Mouse (Mus musculus): Measurements from ENCODE around the gene Slc16a5. TPM values are rescaled to one million over a fixed set of nuclear protein-coding genes. Genes with fewer than 3 reads are reported as not detected.
"Not testable (repeated sequence)": the region's sequence is repeated elsewhere in the genome, so short reads cannot be mapped to it uniquely, and the experiment has no call there.

Slc16a5 gene
- polyA plus RNA-seq, 1 experiment: not detected

DNA sequence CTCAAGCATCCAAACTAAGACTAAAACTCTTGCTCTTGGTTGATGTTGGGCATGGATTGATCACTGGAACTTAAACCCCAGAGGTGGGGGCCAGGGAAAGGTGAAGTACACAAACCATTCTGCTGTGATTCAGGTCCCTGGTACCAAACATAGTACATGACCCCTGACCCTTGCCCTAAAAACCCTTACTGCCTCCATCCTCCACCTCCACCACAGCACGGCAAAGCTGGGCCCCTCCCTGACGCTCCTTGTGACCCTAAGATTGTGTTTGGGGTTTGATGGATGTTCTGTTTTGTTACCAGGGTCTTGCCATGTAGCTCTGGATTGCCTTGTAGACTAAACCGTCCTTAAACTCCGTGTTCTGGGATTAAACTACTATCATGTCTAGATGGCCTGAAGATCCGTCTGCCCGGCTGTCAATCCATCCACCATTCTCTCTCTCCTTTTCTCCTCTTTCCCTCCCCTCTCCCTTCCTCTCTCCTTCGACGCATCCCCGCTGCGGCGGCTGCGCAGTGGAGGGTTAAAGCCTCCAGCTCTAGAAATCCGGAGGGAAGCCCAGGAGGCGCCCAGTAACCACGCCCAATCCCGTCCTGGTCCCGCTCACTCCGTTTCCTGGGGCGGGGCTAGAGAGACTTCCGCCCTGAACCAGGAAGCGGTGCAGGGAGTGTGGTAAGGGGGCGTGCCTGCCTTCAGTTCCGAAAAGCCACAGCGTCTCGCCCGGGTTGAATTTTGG, 12.9 kb downstream of the Slc16a5 start, which contains the start of gene Armc7:
TSS of gene Armc7 (plus strand) at position 643 of the 733 bp plus-strand sequence.
- peak within 1 kb of the TSS; percentile 78 for H3K27ac ChIP-seq (ENCODE audit: insufficient read depth, low read length)
- H3K4me1 ChIP-seq (ENCODE audit: control insufficient read depth, insufficient read depth, low read length): peaks cover 9% of the 10 kb centered on the region
- TF ChIP-seq CTCF (IDR thresholded peaks at IDR 0.05; ENCODE audit: extremely low read depth, insufficient read depth, low read length): no peak
- TF ChIP-seq POLR2A (IDR thresholded peaks at IDR 0.05; ENCODE audit: extremely low read depth, insufficient read depth, low read length): peak; percentile 84
- peak within 1 kb of the TSS; percentile 54 for H3K4me3 ChIP-seq (ENCODE audit: insufficient read depth, low read length)

GRCm38 (mm10) chr11:115475758-115476237, 13.5 kb downstream of the Slc16a5 start:
- Histone ChIP-seq H3K27ac (ENCODE audit: insufficient read depth, low read length) (no peak overlapping the region), H3K4me3 (ENCODE audit: insufficient read depth, low read length) (peak overlapping the region; percentile 54), H3K4me1 (ENCODE audit: control insufficient read depth, insufficient read depth, low read length) (peaks cover 9% of the 10 kb centered on the region)
- no peak for TF ChIP-seq CTCF (IDR thresholded peaks at IDR 0.05; ENCODE audit: extremely low read depth, insufficient read depth, low read length)
- TF ChIP-seq POLR2A (IDR thresholded peaks at IDR 0.05; ENCODE audit: extremely low read depth, insufficient read depth, low read length): no peak

GRCm38 (mm10) chr11:115476630-115477029, 14.4 kb downstream of the Slc16a5 start:
- H3K4me1 ChIP-seq (ENCODE audit: control insufficient read depth, insufficient read depth, low read length): peaks cover 12% of the 10 kb centered on the region
- H3K4me3 ChIP-seq (ENCODE audit: insufficient read depth, low read length): peak overlapping the region; percentile 54; the same call in 1 of the 2 replicates
- not testable (repeated sequence) for H3K27ac ChIP-seq (ENCODE audit: insufficient read depth, low read length)

- not testable (repeated sequence) for H3K27ac ChIP-seq (ENCODE audit: insufficient read depth, low read length); H3K4me3 ChIP-seq (ENCODE audit: insufficient read depth, low read length)
- peaks cover 12% of the 10 kb centered on the region for H3K4me1 ChIP-seq (ENCODE audit: control insufficient read depth, insufficient read depth, low read length)
These were observed 15.1 kb downstream of the Slc16a5 start for GRCm38 (mm10) chr11:115477388-115477787.

GRCm38 (mm10) chr11:115478296-115478938, 16.1 kb downstream of the Slc16a5 start:
- peaks cover 11% of the 10 kb centered on the region for H3K4me1 ChIP-seq (ENCODE audit: control insufficient read depth, insufficient read depth, low read length)
- TF ChIP-seq CTCF (IDR thresholded peaks at IDR 0.05; ENCODE audit: extremely low read depth, insufficient read depth, low read length) (no peak), POLR2A (IDR thresholded peaks at IDR 0.05; ENCODE audit: extremely low read depth, insufficient read depth, low read length) (no peak)
- no peak overlapping the region for H3K4me3 ChIP-seq (ENCODE audit: insufficient read depth, low read length)
- no peak overlapping the region for H3K27ac ChIP-seq (ENCODE audit: insufficient read depth, low read length)

- Histone ChIP-seq H3K4me3 (ENCODE audit: insufficient read depth, low read length) (no peak overlapping the region), H3K27ac (ENCODE audit: insufficient read depth, low read length) (peak overlapping the region; percentile 91; the same call in 1 of the 2 replicates), H3K4me1 (ENCODE audit: control insufficient read depth, insufficient read depth, low read length) (peaks cover 7% of the 10 kb centered on the region)
- TF ChIP-seq CTCF (IDR thresholded peaks at IDR 0.05; ENCODE audit: extremely low read depth, insufficient read depth, low read length) (no peak), POLR2A (IDR thresholded peaks at IDR 0.05; ENCODE audit: extremely low read depth, insufficient read depth, low read length) (no peak)
These were observed 19.4 kb downstream of the Slc16a5 start for GRCm38 (mm10) chr11:115481553-115482259.

DNA sequence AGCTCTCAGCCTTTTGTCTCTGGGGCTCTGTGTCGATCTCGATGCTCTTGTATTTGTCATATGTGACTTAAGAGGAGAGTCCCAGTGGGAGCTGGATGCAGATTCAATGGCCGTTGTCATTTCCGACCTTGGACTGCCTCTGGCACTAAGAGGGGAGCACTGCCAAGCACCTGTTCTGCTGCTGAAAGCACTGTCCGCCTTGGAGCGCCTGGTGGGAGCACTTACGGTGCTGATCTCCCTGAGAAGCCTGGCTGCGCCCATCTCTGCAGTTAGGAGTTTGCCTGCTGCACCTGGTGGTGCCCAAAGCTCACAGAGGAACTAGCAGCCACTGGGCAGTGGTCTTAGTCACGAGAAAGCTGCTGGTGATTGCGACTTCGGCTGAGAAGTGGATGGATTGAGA, 21.0 kb downstream of the Slc16a5 start:
- H3K4me3 ChIP-seq (ENCODE audit: insufficient read depth, low read length): no peak overlapping the region
- peaks cover 7% of the 10 kb centered on the region for H3K4me1 ChIP-seq (ENCODE audit: control insufficient read depth, insufficient read depth, low read length)
- TF ChIP-seq POLR2A (IDR thresholded peaks at IDR 0.05; ENCODE audit: extremely low read depth, insufficient read depth, low read length) (no peak), CTCF (IDR thresholded peaks at IDR 0.05; ENCODE audit: extremely low read depth, insufficient read depth, low read length) (no peak)
- no peak overlapping the region for H3K27ac ChIP-seq (ENCODE audit: insufficient read depth, low read length)

DNA sequence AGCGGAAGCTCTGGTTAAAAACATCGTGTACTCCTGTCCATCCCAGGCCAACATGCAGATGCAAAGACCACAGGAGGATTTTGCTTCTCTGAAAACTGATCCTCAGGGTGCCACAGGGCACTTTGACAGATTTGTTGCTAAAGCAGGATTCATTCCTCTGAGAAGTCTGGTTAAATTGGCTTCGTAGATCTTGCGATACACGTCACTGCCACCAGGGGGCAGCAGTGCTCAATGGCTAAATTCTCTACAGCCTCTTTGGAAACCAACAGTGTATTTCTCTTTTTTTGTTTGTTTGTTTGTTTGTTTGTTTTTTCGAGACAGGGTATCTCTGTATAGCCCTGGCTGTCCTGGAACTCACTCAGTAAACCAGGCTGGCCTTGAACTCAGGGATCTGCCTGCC, 21.5 kb downstream of the Slc16a5 start:
- TF ChIP-seq CTCF (IDR thresholded peaks at IDR 0.05; ENCODE audit: extremely low read depth, insufficient read depth, low read length): peak; percentile 91
- TF ChIP-seq POLR2A (IDR thresholded peaks at IDR 0.05; ENCODE audit: extremely low read depth, insufficient read depth, low read length): no peak
- Histone ChIP-seq H3K4me1 (ENCODE audit: control insufficient read depth, insufficient read depth, low read length) (peaks cover 4% of the 10 kb centered on the region), H3K27ac (ENCODE audit: insufficient read depth, low read length) (no peak overlapping the region), H3K4me3 (ENCODE audit: insufficient read depth, low read length) (no peak overlapping the region)

DNA sequence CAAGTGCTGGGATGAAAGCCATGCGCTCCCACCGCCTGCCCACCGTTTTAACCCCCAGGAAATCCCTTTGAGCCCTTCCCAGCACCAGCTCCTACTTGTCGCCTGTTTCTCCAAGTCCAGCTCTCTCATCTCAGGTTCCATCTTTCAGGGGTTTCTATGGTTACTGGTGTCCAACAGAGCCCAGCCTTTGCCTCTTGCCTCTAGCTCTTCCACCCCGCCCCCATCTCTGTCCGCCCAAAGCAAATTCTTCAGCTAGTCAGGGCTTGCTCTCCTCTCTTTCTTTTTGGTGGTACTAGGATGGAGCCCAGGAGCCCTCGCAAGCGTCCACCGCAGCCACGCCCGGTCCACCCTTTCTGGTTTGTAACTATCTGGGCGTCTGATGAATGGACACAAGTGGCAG, 22.9 kb downstream of the Slc16a5 start:
- H3K4me3 ChIP-seq (ENCODE audit: insufficient read depth, low read length): no peak overlapping the region
- TF ChIP-seq POLR2A (IDR thresholded peaks at IDR 0.05; ENCODE audit: extremely low read depth, insufficient read depth, low read length) (no peak), CTCF (IDR thresholded peaks at IDR 0.05; ENCODE audit: extremely low read depth, insufficient read depth, low read length) (no peak)
- peaks cover 3% of the 10 kb centered on the region for H3K4me1 ChIP-seq (ENCODE audit: control insufficient read depth, insufficient read depth, low read length)
- no peak overlapping the region for H3K27ac ChIP-seq (ENCODE audit: insufficient read depth, low read length)
